Comparison of ENCODE assay signal across 10 mouse cellular contexts in the genomic region with DNA sequence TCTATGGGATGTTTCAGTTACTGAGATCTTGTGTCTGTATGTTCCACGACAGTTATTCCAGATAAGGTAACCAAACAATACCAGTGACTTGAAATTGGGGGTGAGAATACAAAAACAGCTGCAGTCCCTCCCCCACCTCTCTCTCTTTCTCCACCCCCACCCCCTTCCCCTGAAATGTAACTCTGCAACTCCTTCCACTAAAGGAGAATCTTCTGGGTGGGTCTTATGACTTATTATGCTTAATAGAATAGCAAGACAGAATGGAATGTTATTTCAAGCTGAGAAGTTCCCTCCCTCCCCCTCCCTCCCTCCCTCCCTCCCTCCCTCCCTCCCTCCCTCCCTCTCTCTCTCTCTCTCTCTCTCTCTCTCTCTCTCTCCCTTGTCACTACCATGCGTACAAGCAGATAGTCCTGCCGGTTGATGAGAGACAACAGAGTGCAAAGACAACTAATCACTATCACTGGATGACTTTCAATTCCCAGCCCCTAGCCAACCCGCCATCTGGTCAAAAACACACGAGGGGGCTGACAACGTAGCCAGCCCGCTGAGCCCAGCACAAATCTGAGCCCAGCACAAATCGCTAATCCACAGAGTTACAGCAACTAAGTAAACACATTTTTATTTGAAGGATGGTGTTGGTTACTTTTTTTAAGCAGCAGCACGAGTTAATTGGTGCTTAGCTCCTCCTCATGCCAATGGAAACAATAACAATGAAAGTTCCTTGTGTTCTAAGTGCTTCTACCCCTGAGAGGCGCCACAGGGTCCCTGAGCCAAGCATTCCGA. TPM values are rescaled to one million over a fixed set of nuclear protein-coding genes. Genes with fewer than 3 reads are reported as not detected.
DNase-seq lines count a peak whose midpoint lies in the region; ATAC-seq lines count a peak whose summit lies in the region.
"Had no signal": no experiment of that assay in that cellular context is flagged by ENCODE, and none has a peak within 500 bp of the region (broad histone marks: within the 10 kb centered on the region; RNA-seq: fewer than 3 reads in every experiment).

No protein-coding gene starts in this region.

- no peak overlapping the region for H3K27ac ChIP-seq in heart, embryonic 16.5 days (ENCODE audit: low read length)
- H3K27ac ChIP-seq: hindbrain, embryonic 14.5 days had no signal

- no peak for ATAC-seq in heart, embryonic 16.5 days (replicated peaks; ENCODE audit: extremely low read depth, insufficient read depth, low FRiP score)

- no peaks in the 10 kb centered on the region for H3K36me3 ChIP-seq in heart, embryonic 16.5 days (ENCODE audit: control insufficient read depth, insufficient read depth)

- peaks cover 25% of the 10 kb centered on the region for H3K4me1 ChIP-seq in heart, embryonic 16.5 days (ENCODE audit: control insufficient read depth, insufficient read depth, low read length)

- WGBS in heart, embryonic 16.5 days = 4% methylated on average over 10 of the region's 11 CpGs

- H3K9ac ChIP-seq in heart, embryonic 16.5 days (ENCODE audit: low read length) = no peak overlapping the region
- H3K9ac ChIP-seq: hindbrain, embryonic 14.5 days had no signal

- DNase-seq in cerebellum, postnatal 14 days = peak; percentile 52 to 74
- DNase-seq in cerebellum, adult 8-10 months = no peak
- peak; percentile 51 to 60 for DNase-seq in layer of hippocampus, adult 18-20 months (ENCODE audit: low spot score in 2 of 2)
- DNase-seq in layer of hippocampus, adult 9-10 months (ENCODE audit: low spot score) = no peak
- peak; percentile 12 for DNase-seq in lung, postnatal 14 days
- no peak for DNase-seq in thymus, postnatal 25 days
- DNase-seq in right cerebral cortex, postnatal 10 days (ENCODE audit: low spot score in 2 of 2) = no peak

- H3K9me3 ChIP-seq in heart, embryonic 16.5 days (replicated peaks; ENCODE audit: control insufficient read depth, low read length) = no peaks in the 10 kb centered on the region

- H3K4me3 ChIP-seq in heart, embryonic 16.5 days (ENCODE audit: low read length) = peak overlapping the region; percentile 15
- H3K4me3 ChIP-seq: megakaryocyte, embryonic 14.5 days had no signal

- no peaks in the 10 kb centered on the region for H3K27me3 ChIP-seq in heart, embryonic 16.5 days (ENCODE audit: control insufficient read depth, insufficient read depth, low read length)

- peak overlapping the region; percentile 62 for H3K4me2 ChIP-seq in heart, embryonic 16.5 days (ENCODE audit: low read depth, low read length)
- H3K4me2 ChIP-seq: hindbrain, embryonic 14.5 days had no signal

RNA-seq across cellular contexts. Expression of a gene that starts 25.9 kb away (rescaled TPM):
- 10 to 100 TPM; 10.8 to 15.4 TPM for total RNA-seq in layer of hippocampus, adult 18-20 months (2021)
- polyA plus RNA-seq in heart, embryonic 16.5 days (2015; fragmentation: Nextera tagmentation; extraction: Ambion mirVana) = 31.1 and 33.8 TPM in 2 replicates

Comparison
In these comparisons a context has a peak if more than half of its experiments do, and no peak if none do; other contexts are left out.
1. DNase-seq: peak in cerebellum, postnatal 14 days (2 of 2), layer of hippocampus, adult 18-20 months (2 of 2) and lung, postnatal 14 days (single experiment); none in cerebellum, adult 8-10 months (single experiment), layer of hippocampus, adult 9-10 months (single experiment), thymus, postnatal 25 days (single experiment) and right cerebral cortex, postnatal 10 days (0 of 2).